Mouse (Mus musculus) liver, embryonic 14.5 days (tissue): ENCODE measurements at regions not wholly inside any gene's neighbourhood (a gene's known extent, or its start where the extent isn't known, plus 50 kb on each side); places are given as distances from the start of the nearest gene placed in this dataset.

Experiments
- CTCF ChIP-seq: IDR thresholded peaks from 2 replicates; pipeline ENCODE4 v1.5.1; 2016; ENCODE audit warnings: antibody characterized with exemption, low read depth, control low read depth
- EP300 ChIP-seq: IDR thresholded peaks from 2 replicates; pipeline ENCODE4 v1.6.1; 2016; ENCODE audit warnings: antibody characterized with exemption, low read depth

DNA sequence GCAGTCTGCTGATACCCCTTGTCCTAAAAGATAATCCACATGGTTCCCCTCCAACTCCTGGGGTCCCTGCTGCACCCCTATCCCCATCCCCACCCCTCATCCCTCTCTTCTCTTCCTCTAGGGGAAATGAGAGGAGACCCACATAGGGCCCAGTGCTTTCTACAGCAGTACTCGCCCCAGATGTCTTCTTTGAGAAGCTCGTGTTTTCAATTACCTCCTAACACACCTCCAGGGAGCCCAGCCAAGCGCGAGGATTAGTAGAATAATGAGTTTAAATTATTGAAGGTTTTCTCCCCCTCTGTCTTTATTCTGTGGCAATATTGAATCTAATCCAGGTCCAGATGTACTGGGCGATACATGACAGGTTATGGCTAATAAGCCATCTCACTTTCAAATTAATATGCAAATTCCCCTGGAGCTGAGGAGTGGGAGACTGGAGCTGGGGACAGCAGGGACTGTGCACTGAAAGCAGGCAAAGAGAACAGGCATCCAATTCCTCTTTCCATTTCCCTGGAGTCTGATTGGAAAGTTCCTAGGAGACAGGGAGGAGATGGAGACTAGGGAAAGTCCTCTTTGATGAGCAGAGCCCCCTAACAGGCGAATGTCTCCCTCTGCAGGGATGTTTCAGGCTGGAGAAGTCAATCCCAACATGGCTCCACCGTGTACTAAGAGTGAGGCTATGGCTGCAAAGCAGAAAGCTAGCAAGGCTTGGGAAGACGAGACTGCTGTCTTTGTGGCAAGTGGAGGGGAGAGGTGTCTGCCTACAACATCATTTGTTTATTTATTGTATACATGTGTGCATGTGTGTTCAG is 177.2 kb upstream of the Mocs1 start:
- TF ChIP-seq CTCF = no peak
- TF ChIP-seq EP300 = no peak
